17 mouse cellular contexts compared by ENCODE assay signal in genomic region chr1:119265192-119265891, GRCm38 (mm10).
A peak's percentile ranks its signal among the peaks of the same experiment; 100 is the strongest.
DNase-seq lines count a peak whose midpoint lies in the region; ATAC-seq and TF ChIP-seq lines count a peak whose summit lies in the region.
"Had no signal": no experiment of that assay in that cellular context is flagged by ENCODE, and none has a peak within 500 bp of the region (broad histone marks: within the 10 kb centered on the region; RNA-seq: fewer than 3 reads in every experiment).

No protein-coding gene starts in this region.

- WGBS in hindbrain, embryonic 15.5 days, result 56% methylated on average over 10 of the region's 10 CpGs
- 55% methylated on average over 10 of the region's 10 CpGs for WGBS in midbrain, embryonic 16.5 days
- WGBS in intestine, postnatal 0 days, result 68% methylated on average over 10 of the region's 10 CpGs
- 78% methylated on average over 10 of the region's 10 CpGs for WGBS in heart, embryonic 10.5 days

- H3K9ac ChIP-seq in hindbrain, embryonic 15.5 days, result no peak overlapping the region
- no peak overlapping the region for H3K9ac ChIP-seq in midbrain, embryonic 16.5 days (ENCODE audit: low read depth, low read length)
- no peak overlapping the region for H3K9ac ChIP-seq in intestine, postnatal 0 days (ENCODE audit: low read depth, low read length)
- H3K9ac ChIP-seq: lung, embryonic 14.5 days had no signal

- H3K36me3 ChIP-seq in hindbrain, embryonic 15.5 days, result no peaks in the 10 kb centered on the region
- H3K36me3 ChIP-seq in midbrain, embryonic 16.5 days (ENCODE audit: control insufficient read depth, insufficient read depth, low read length), result no peaks in the 10 kb centered on the region
- no peaks in the 10 kb centered on the region for H3K36me3 ChIP-seq in intestine, postnatal 0 days (ENCODE audit: control insufficient read depth, insufficient read depth)
- no peaks in the 10 kb centered on the region for H3K36me3 ChIP-seq in heart, embryonic 10.5 days

- no peak overlapping the region for H3K27ac ChIP-seq in hindbrain, embryonic 15.5 days (replicated peaks)
- no peak overlapping the region for H3K27ac ChIP-seq in midbrain, embryonic 16.5 days (ENCODE audit: low read length)
- no peak overlapping the region for H3K27ac ChIP-seq in intestine, postnatal 0 days (ENCODE audit: low read depth, low read length)
- H3K27ac ChIP-seq in heart, embryonic 10.5 days, result no peak overlapping the region
- H3K27ac ChIP-seq: left cerebral cortex, adult 2 months had no signal

- DNase-seq in embryo, embryonic 10 days (ENCODE audit: low spot score), result peak; percentile 35
- DNase-seq in embryo, embryonic 9.5 days (ENCODE audit: extremely low spot score), result no peak
- peak; percentile 39 for DNase-seq in embryo, embryonic 11 days
- DNase-seq in left cerebral cortex, adult 8-10 months (ENCODE audit: low spot score in 2 of 2), result no peak
- DNase-seq in heart, embryonic 10.5 days (ENCODE audit: low spot score), result no peak
- DNase-seq: cerebellum, adult 11 months; heart, adult 18-20 months; heart, postnatal 14 days; kidney, adult 2 months; lung, embryonic 14.5 days; thymus, adult 2 months had no signal

- 0 out of 2 replicates have a peak, but pooled peaks cover 4% of the 10 kb centered on the region for H3K4me1 ChIP-seq in hindbrain, embryonic 15.5 days (replicated peaks)
- peaks cover 2% of the 10 kb centered on the region; the same call in 1 of the 2 replicates for H3K4me1 ChIP-seq in midbrain, embryonic 16.5 days (ENCODE audit: control insufficient read depth, insufficient read depth, low read length)
- no peaks in the 10 kb centered on the region for H3K4me1 ChIP-seq in intestine, postnatal 0 days (replicated peaks; ENCODE audit: control insufficient read depth, insufficient read depth, low read length)
- H3K4me1 ChIP-seq in heart, embryonic 10.5 days, result no peaks in the 10 kb centered on the region

- TF ChIP-seq CTCF in intestine, postnatal 0 days (IDR thresholded peaks at IDR 0.05; ENCODE audit: low read depth), result no peak

- no peaks in the 10 kb centered on the region for H3K27me3 ChIP-seq in hindbrain, embryonic 15.5 days
- H3K27me3 ChIP-seq in midbrain, embryonic 16.5 days (ENCODE audit: control insufficient read depth, insufficient read depth, low read depth, low read length), result 0 out of 2 replicates have a peak, but pooled peaks cover 7% of the 10 kb centered on the region
- H3K27me3 ChIP-seq in intestine, postnatal 0 days (replicated peaks; ENCODE audit: control insufficient read depth, insufficient read depth, low read length), result no peaks in the 10 kb centered on the region
- no peaks in the 10 kb centered on the region; the same call in 1 of the 2 replicates for H3K27me3 ChIP-seq in heart, embryonic 10.5 days (ENCODE audit: insufficient read depth, poor library complexity, severe bottlenecking)
- H3K27me3 ChIP-seq: CH12.LX had no signal

- H3K4me2 ChIP-seq in hindbrain, embryonic 15.5 days, result no peak overlapping the region
- H3K4me2 ChIP-seq in midbrain, embryonic 16.5 days (ENCODE audit: low read length), result no peak overlapping the region
- no peak overlapping the region for H3K4me2 ChIP-seq in intestine, postnatal 0 days (replicated peaks; ENCODE audit: low read depth)
- H3K4me2 ChIP-seq: lung, embryonic 14.5 days had no signal

- no peaks in the 10 kb centered on the region for H3K9me3 ChIP-seq in hindbrain, embryonic 15.5 days
- H3K9me3 ChIP-seq in midbrain, embryonic 16.5 days (replicated peaks; ENCODE audit: control insufficient read depth, low read length, poor library complexity, severe bottlenecking), result no peaks in the 10 kb centered on the region; the same call in 1 of the 2 replicates
- no peaks in the 10 kb centered on the region for H3K9me3 ChIP-seq in intestine, postnatal 0 days (ENCODE audit: control insufficient read depth)
- H3K9me3 ChIP-seq in heart, embryonic 10.5 days, result peaks cover 4% of the 10 kb centered on the region; the same call in 1 of the 2 replicates

- peak; percentile 63 for ATAC-seq in hindbrain, embryonic 15.5 days (ENCODE audit: low FRiP score, low read depth)
- peak; percentile 76 for ATAC-seq in midbrain, embryonic 16.5 days
- no peak for ATAC-seq in intestine, postnatal 0 days
- ATAC-seq: activated CD4-positive, CD25-positive, alpha-beta regulatory T cell, adult 4 months had no signal

- no peak overlapping the region for H3K4me3 ChIP-seq in hindbrain, embryonic 15.5 days
- H3K4me3 ChIP-seq in midbrain, embryonic 16.5 days (ENCODE audit: low read depth, low read length), result no peak overlapping the region
- H3K4me3 ChIP-seq in intestine, postnatal 0 days (ENCODE audit: low read depth, low read length), result no peak overlapping the region
- no peak overlapping the region for H3K4me3 ChIP-seq in heart, embryonic 10.5 days
- H3K4me3 ChIP-seq: left cerebral cortex, adult 2 months had no signal

Comparison
In these comparisons a context has a peak if more than half of its experiments do, and no peak if none do; other contexts are left out.
1. DNase-seq: peak in embryo, embryonic 10 days (single experiment) and embryo, embryonic 11 days (single experiment); none in embryo, embryonic 9.5 days (single experiment), left cerebral cortex, adult 8-10 months (0 of 2) and heart, embryonic 10.5 days (single experiment).